Mouse (Mus musculus): ENCODE measurements around the gene Tmem131.

GRCm38 (mm10) chr1:36934778-36935177, 8.7 kb downstream of the Tmem131 start:
- TF ChIP-seq CTCF (conservative IDR thresholded peaks at IDR 0.05; ENCODE audit: low read length), result no peak
- TF ChIP-seq NANOG (IDR thresholded peaks at IDR 0.05; ENCODE audit: borderline replicate concordance, low read length), result no peak
- TF ChIP-seq POU5F1 (IDR thresholded peaks at IDR 0.05; ENCODE audit: borderline replicate concordance, low read length), result no peak

Data from E14TG2a.4 (cell line).